Mouse (Mus musculus) heart, embryonic 12.5 days (tissue): ENCODE data around the gene Spag9. TPM values are rescaled to one million over a fixed set of nuclear protein-coding genes. Genes with fewer than 3 reads are reported as not detected.

Experiments used
- ATAC-seq: fragments of 200-750 bp; cut with Nextera tagmentation; 2 replicates; pipeline ENCODE4 v1.8.0; 2017; ENCODE audit warnings: moderate TSS enrichment, moderate library complexity; ENCODE audit not compliant: insufficient number of reproducible peaks, low FRiP score
- H3K27ac ChIP-seq: fragments of 300-500 bp; sonication (generic); 2 replicates; pipeline ENCODE4 v1.5.1; 2016; ENCODE audit warnings: mild to moderate bottlenecking, moderate library complexity; ENCODE audit not compliant: poor library complexity, severe bottlenecking
- H3K27me3 ChIP-seq: fragments of 300-500 bp; sonication (generic); replicated peaks from 2 replicates; pipeline ENCODE4 v1.6.1; 2016; ENCODE audit warnings: mild to moderate bottlenecking, moderate library complexity
- H3K36me3 ChIP-seq: fragments of 300-500 bp; sonication (generic); 2 replicates; pipeline ENCODE4 v1.6.1; 2016; ENCODE audit warnings: mild to moderate bottlenecking, moderate library complexity
- H3K4me1 ChIP-seq: fragments of 300-500 bp; sonication (generic); replicated peaks from 2 replicates; pipeline ENCODE4 v1.6.1; 2016; ENCODE audit warnings: mild to moderate bottlenecking
- H3K4me2 ChIP-seq: fragments of 300-500 bp; sonication (generic); 2 replicates; pipeline ENCODE4 v1.6.1; 2016; ENCODE audit warnings: mild to moderate bottlenecking, moderate library complexity
- H3K4me3 ChIP-seq: fragments of 300-500 bp; sonication (generic); 2 replicates; pipeline ENCODE4 v1.5.1; 2016; ENCODE audit warnings: mild to moderate bottlenecking
- H3K9ac ChIP-seq: fragments of 300-500 bp; sonication (generic); 2 replicates; pipeline ENCODE4 v1.6.1; 2016; ENCODE audit warnings: mild to moderate bottlenecking, moderate library complexity
- H3K9me3 ChIP-seq: fragments of 300-500 bp; sonication (generic); replicated peaks from 2 replicates; pipeline ENCODE4 v1.6.1; 2016; ENCODE audit warnings: mild to moderate bottlenecking, moderate library complexity
- WGBS: fragments of 180-500 bp; shearing (Covaris S2); methylation state at CpG from one replicate; pipeline ENCODE4 v1.1.7; 2016; 5-methylcytosine and 5-hydroxymethylcytosine counted together
- polyA plus RNA-seq: library from polyadenylated mRNA; unstranded; fragments of >200 nt; fragmentation: Nextera tagmentation; extraction: Ambion mirVana; gene quantifications from 2 replicates; pipeline ENCODE4 v1.2.1, GENCODE M21; 2016

Spag9 gene
- polyA plus RNA-seq, 1 experiment from 2014 or later = 48.3 TPM

DNA sequence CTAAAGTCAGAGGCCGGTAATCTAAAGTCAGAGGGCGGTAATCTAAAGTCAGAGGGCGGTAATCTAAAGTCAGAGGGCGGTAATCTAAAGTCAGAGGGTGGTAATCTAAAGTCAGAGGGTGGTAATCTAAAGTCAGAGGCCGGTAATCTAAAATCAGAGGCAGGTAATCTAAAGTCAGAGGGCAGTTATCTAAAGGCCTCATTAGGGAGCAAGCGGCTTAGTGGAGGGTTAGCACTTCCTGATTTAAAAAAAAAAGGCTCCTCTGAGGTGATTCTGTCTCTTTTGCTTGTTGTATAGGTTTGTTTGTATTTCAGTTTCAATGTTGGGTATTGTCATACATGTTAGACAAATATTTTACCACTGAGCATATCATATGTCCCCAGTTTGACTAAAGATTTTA is 121.9 kb downstream of the Spag9 start:
- no peak overlapping the region for H3K4me2 ChIP-seq
- 0 out of 2 replicates have a peak, but pooled peaks cover 7% of the 10 kb centered on the region for H3K4me1 ChIP-seq
- H3K9ac ChIP-seq = no peak overlapping the region
- H3K4me3 ChIP-seq = no peak overlapping the region
- ATAC-seq = no peak
- 89% methylated on average over 6 of the region's 6 CpGs for WGBS
- H3K27me3 ChIP-seq = no peaks in the 10 kb centered on the region
- H3K9me3 ChIP-seq = no peaks in the 10 kb centered on the region
- H3K27ac ChIP-seq = no peak overlapping the region
- H3K36me3 ChIP-seq = peaks cover 54% of the 10 kb centered on the region

DNA sequence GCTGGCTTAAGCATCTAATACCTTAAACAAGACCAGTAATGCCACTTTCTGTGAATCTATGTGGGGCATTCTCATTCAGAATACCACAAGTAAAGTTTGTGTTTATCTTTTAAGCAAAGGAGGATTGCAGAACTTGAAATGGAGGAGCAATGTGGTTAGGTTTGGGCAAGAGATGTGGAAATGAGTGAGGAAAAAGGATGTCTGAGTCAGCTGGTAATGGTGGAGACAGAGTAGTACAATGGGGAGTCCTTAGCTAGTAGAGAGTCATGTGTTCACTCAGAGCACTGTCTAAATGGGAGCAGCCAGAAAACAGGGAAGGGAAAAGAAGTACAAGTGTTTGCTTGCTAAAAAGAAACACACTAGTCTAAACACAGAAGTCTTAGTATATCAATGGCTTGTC is 122.7 kb downstream of the Spag9 start:
- peaks cover 51% of the 10 kb centered on the region for H3K36me3 ChIP-seq
- H3K9me3 ChIP-seq = no peaks in the 10 kb centered on the region
- H3K4me3 ChIP-seq = no peak overlapping the region
- no peak for ATAC-seq
- H3K4me2 ChIP-seq = no peak overlapping the region
- 0 out of 2 replicates have a peak, but pooled peaks cover 4% of the 10 kb centered on the region for H3K4me1 ChIP-seq
- no peak overlapping the region for H3K27ac ChIP-seq
- H3K27me3 ChIP-seq = no peaks in the 10 kb centered on the region
- no peak overlapping the region for H3K9ac ChIP-seq

DNA sequence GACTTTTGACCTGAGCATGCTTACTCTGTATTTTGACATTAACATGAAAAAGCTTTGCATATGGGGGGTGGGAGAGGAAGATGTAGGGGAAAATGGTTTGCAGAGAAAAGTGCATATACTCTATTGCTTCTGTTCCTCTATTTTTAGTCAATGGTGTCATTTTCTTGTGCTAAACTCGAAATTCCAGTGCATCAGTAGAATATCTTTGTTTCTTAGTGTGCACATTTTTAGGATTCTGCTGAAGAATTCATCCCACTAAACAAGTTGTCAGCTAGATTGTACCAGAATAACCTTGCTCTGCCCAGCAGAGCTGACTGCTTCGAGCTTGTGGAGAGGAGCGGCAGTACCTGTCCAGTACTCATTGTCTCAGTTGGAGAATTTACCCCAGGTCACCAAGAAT is 124.8 kb downstream of the Spag9 start:
- H3K27ac ChIP-seq = no peak overlapping the region
- H3K4me2 ChIP-seq = no peak overlapping the region
- H3K36me3 ChIP-seq = peaks cover 50% of the 10 kb centered on the region
- no peaks in the 10 kb centered on the region for H3K9me3 ChIP-seq
- no peaks in the 10 kb centered on the region for H3K4me1 ChIP-seq
- no peak overlapping the region for H3K4me3 ChIP-seq
- WGBS = 85% methylated on average over 3 of the region's 3 CpGs
- no peak overlapping the region for H3K9ac ChIP-seq
- no peaks in the 10 kb centered on the region for H3K27me3 ChIP-seq
- ATAC-seq = no peak

DNA sequence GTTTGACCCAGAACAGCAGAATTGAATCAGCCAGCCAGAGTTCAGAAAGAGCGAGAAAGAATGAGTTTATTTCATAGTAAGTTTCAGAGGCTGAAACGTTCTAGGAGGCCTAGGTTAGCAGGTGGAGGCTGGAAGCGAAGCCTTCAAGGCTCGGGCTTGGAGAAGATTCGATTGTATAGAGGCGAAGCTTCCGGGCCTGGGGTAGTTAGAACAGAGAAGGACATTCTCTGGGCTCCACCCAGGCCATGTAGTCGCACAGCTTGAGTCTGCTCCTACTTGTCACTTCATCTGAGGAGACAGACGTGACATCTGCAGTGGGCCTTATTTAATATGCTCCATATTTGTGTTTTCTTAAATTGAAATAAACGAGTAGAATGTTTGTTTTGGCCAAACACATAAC is 125.6 kb downstream of the Spag9 start:
- Histone ChIP-seq H3K9me3 (no peaks in the 10 kb centered on the region), H3K9ac (no peak overlapping the region), H3K27ac (no peak overlapping the region), H3K27me3 (no peaks in the 10 kb centered on the region), H3K36me3 (peaks cover 45% of the 10 kb centered on the region), H3K4me2 (no peak overlapping the region), H3K4me1 (no peaks in the 10 kb centered on the region), H3K4me3 (no peak overlapping the region)
- no peak for ATAC-seq
- 85% methylated on average over 10 of the region's 10 CpGs for WGBS

DNA sequence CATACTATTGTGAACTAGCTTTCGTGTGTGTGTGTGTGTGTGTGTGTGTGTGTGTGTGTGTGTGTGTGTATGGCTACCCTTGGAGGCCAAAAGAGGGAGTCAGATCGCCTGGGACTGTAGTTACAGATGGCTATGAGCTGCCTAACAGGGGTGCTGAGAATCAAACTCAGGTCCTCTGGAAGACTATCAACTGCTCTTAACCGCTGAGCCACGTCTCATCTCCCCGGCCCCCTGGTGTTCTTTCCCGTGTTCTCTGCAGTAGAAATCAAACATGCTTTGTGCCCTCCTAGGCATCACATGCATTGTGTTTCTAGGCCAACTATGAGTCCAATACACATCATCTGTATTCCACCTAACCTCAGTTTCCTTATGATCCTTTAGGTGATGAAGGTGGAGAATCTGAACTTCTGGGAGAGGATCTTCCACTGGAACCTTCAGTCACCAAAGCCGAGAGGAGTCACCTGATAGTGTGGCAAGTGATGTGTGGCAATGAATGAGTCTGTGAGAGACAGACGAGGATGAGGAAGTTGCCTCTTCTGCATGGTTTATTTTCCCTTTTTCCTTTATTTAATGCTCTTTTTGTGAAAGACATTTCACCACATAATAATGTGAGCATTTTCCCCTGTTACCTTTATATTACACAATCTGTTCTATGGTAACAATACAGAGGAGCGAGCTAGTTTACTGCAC is 126.6 kb downstream of the Spag9 start:
- 88% methylated on average over 9 of the region's 9 CpGs for WGBS
- no peak for ATAC-seq
- Histone ChIP-seq H3K4me2 (no peak overlapping the region), H3K36me3 (peaks cover 43% of the 10 kb centered on the region), H3K9me3 (no peaks in the 10 kb centered on the region), H3K4me1 (no peaks in the 10 kb centered on the region), H3K27me3 (no peaks in the 10 kb centered on the region), H3K27ac (no peak overlapping the region), H3K9ac (no peak overlapping the region), H3K4me3 (no peak overlapping the region)

DNA sequence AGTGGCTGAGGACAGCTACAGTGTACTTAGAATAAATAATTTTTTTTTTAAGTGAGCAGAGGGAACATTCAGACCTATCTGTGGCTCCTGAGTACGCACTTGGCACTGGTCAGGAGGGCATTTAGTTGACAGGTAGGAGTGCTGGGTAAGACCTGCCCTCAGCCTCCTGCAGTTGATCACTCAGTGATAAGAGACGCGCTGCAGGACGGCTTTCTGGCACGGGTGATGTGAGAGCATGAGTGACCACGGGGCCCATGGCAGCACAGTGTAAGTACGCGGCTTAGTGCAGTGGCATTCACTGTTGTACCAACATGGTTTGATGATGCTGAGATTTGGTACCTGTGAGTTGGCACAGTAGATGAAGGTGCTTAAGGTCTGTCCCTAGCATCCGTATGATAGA is 130.8 kb downstream of the Spag9 start:
- H3K27me3 ChIP-seq = no peaks in the 10 kb centered on the region
- H3K9ac ChIP-seq = no peak overlapping the region
- no peak overlapping the region for H3K27ac ChIP-seq
- 87% methylated on average over 9 of the region's 9 CpGs for WGBS
- no peak overlapping the region for H3K4me2 ChIP-seq
- H3K36me3 ChIP-seq = peaks cover 32% of the 10 kb centered on the region
- peak; percentile 49; the same call in 1 of the 2 replicates for ATAC-seq
- H3K4me3 ChIP-seq = no peak overlapping the region
- no peaks in the 10 kb centered on the region for H3K9me3 ChIP-seq
- H3K4me1 ChIP-seq = peaks cover 13% of the 10 kb centered on the region

DNA sequence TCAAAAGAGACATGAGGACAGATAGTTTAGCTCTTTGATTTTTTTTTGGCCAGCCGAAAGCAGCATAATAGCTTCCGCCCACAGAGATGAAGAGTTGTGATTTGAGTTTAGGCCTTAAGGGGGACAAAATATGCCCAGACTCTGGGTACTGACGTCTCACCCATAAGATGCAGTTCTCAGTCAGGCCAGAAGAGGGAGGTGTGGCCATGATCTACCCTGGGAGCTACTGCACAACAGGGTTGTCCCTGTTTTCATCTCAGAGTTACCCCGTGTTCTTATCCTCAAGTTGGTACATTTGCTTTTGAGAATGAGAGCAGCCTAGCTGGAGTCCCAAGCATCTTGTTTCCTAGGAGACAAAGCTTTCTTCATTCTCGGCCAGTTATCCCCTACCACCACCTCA is 132.1 kb downstream of the Spag9 start:
- 38% methylated on average over 5 of the region's 5 CpGs for WGBS
- no peak overlapping the region for H3K9ac ChIP-seq
- no peak overlapping the region for H3K4me2 ChIP-seq
- H3K4me3 ChIP-seq = no peak overlapping the region
- no peak for ATAC-seq
- H3K36me3 ChIP-seq = peaks cover 21% of the 10 kb centered on the region
- H3K27ac ChIP-seq = no peak overlapping the region
- H3K4me1 ChIP-seq = peaks cover 15% of the 10 kb centered on the region
- no peaks in the 10 kb centered on the region for H3K27me3 ChIP-seq
- no peaks in the 10 kb centered on the region for H3K9me3 ChIP-seq

DNA sequence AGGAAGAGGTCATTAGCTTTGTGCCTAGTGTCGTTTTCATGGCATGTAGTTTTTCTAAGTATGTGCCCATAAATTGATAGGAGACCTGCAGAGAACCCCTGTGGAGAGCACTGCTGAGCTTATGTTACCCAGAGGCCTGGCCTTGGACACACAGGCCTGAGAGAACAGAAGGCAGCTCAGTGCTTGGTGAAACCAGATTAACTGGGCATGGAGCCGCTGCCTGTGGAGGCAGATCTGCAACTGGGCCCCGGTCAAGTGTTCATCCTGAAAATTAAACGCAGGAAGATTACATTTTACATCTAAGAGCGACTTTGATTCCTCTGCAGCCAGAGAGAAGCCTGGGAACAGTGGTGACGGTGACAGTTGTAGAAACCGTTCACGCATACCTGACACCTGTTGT is 132.6 kb downstream of the Spag9 start:
- Histone ChIP-seq H3K27ac (no peak overlapping the region), H3K9me3 (no peaks in the 10 kb centered on the region), H3K4me2 (no peak overlapping the region), H3K36me3 (peaks cover 21% of the 10 kb centered on the region), H3K9ac (no peak overlapping the region), H3K27me3 (no peaks in the 10 kb centered on the region), H3K4me1 (peaks cover 20% of the 10 kb centered on the region), H3K4me3 (no peak overlapping the region)
- 85% methylated on average over 8 of the region's 8 CpGs for WGBS
- no peak for ATAC-seq

DNA sequence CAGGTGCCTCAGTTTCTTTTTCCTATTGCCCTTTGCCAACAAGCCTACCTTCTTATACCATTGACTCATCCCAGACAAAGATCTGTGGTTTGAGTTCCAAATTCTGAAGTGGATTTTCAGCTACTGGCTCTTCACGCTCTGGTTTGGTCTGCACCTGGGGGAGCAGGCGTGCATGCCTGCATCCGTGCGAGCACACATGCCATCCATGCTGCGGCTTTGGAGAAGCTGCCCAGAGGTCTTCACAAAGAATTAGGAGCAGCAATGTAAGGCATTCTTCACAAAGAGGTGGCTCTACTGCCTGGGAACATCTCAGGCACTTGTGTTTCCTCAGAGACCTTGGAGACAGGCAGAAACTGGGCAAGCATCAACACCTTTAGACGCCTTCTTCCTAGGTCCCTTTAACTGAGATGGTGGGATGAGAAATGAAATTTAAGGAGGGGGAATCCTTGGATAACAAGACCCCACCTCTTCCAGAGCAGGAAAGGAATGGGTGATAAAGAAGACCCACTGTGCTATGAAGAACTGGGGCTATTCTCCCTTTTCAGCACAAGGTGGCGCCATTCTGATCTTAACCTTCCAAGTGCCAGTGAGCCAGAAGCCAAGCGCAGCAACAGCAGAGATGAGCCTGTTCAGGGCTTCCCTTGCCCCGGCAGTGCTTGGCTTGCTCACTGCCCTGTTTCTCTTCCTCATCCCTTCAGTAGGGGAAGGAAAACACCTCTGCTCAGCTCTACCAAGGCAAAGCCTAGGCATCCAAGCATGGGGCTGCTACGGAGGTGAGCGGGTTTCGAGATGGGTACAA is 133.6 kb downstream of the Spag9 start:
- no peak overlapping the region for H3K9ac ChIP-seq
- H3K36me3 ChIP-seq = peaks cover 14% of the 10 kb centered on the region; the same call in 1 of the 2 replicates
- H3K4me1 ChIP-seq = peaks cover 29% of the 10 kb centered on the region
- H3K27ac ChIP-seq = peak overlapping the region; percentile 40; the same call in 1 of the 2 replicates
- no peak overlapping the region for H3K4me3 ChIP-seq
- ATAC-seq = 0 out of 2 replicates have a peak, but pooled peaks have one; percentile 9
- no peak overlapping the region for H3K4me2 ChIP-seq
- no peaks in the 10 kb centered on the region for H3K27me3 ChIP-seq
- WGBS = 59% methylated on average over 12 of the region's 12 CpGs
- no peaks in the 10 kb centered on the region for H3K9me3 ChIP-seq

DNA sequence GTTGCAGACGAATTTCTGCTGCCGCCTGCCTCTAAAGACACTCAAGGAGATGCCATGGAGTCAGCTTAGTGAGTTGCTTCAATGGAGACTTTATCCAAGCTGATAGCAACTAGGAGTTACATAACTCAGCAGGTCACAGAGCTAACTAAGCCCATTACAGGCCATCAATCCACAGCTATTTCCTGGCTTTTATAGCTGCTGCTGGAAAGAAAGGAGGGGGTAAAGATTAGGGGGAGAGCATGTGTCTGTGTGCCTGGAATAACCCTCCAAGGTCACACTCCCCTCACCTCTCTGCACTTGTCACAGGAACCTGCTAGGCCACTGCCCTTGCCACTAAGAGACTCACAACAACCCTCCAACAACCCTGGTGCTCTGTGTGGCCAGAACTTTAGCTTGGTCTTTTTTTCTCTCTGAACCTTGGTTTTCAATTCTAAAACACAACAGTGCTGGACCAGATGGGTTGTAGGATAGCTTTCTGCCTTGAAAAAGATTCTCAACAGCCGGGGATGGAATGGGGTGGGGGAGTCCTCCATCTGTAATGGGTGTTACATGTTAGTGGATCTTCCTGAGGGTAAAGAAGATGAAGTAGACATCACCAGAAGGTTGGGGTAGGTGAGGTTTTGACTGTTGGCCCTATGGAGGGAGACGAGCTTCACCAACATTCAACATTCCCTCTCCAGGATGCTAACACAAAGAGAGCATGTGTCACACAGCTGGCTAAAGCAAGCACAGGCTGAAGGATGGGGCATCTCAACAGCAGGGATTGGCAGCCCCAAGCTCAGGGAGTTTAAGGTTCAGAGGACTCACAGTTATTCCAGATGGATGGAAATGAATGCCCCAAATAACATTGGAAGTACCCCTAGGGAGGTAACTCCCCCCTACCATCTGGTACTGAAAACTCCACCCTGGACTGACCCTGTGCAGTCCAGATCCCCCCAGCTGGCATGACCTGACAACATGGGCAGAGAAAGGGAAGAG is 134.5 kb downstream of the Spag9 start:
- ATAC-seq = no peak
- H3K9me3 ChIP-seq = no peaks in the 10 kb centered on the region
- 63% methylated on average over 4 of the region's 4 CpGs for WGBS
- H3K4me1 ChIP-seq = peaks cover 39% of the 10 kb centered on the region
- H3K27ac ChIP-seq = peak overlapping the region; percentile 40; the same call in 1 of the 2 replicates
- H3K9ac ChIP-seq = no peak overlapping the region
- no peaks in the 10 kb centered on the region for H3K27me3 ChIP-seq
- no peak overlapping the region for H3K4me2 ChIP-seq
- no peak overlapping the region for H3K4me3 ChIP-seq
- H3K36me3 ChIP-seq = peaks cover 6% of the 10 kb centered on the region; the same call in 1 of the 2 replicates
